Mouse (Mus musculus) right cerebral cortex, postnatal 25 days (tissue): ENCODE data around the gene AW551984.
A peak's percentile ranks its signal among the peaks of the same experiment; 100 is the strongest.

ENCODE experiments used
- DNase-seq: peaks from one replicate; pipeline ENCODE4 v3.0.0; 2022

Gene AW551984

GRCm38 (mm10) chr9:39603999-39604453 lies at the start of gene AW551984:
Gene AW551984, minus strand, starts transcription at chr9:39604403.
- peak; percentile 5 for DNase-seq

GRCm38 (mm10) chr9:39647382-39647781 lies 43.2 kb upstream of the AW551984 start:
- DNase-seq = no peak

- DNase-seq = no peak
Observed at GRCm38 (mm10) chr9:39644785-39645184, 40.6 kb upstream of the AW551984 start, which contains the start of gene Olfr961. Gene Olfr961, plus strand, starts transcription at chr9:39645085.

- DNase-seq = peak; percentile 14
Observed at GRCm38 (mm10) chr9:39633913-39634594, 29.9 kb upstream of the AW551984 start.

- DNase-seq = no peak
Observed at GRCm38 (mm10) chr9:39629069-39629468, 24.9 kb upstream of the AW551984 start.

- no peak for DNase-seq
Observed at GRCm38 (mm10) chr9:39624711-39625110, 20.5 kb upstream of the AW551984 start.

GRCm38 (mm10) chr9:39623783-39624182 lies 19.6 kb upstream of the AW551984 start:
- no peak for DNase-seq

- no peak for DNase-seq
Observed at GRCm38 (mm10) chr9:39621073-39621472, 16.9 kb upstream of the AW551984 start, which contains the start of gene Olfr960. Gene Olfr960, plus strand, starts transcription at chr9:39621373.

GRCm38 (mm10) chr9:39611953-39612352 lies 7.8 kb upstream of the AW551984 start:
- peak; percentile 8 for DNase-seq

- no peak for DNase-seq
Observed at GRCm38 (mm10) chr9:39610355-39610754, 6.2 kb upstream of the AW551984 start, which contains the start of gene Olfr148. Gene Olfr148, plus strand, starts transcription at chr9:39610655.

- no peak for DNase-seq
Observed at GRCm38 (mm10) chr9:39608497-39608896, 4.3 kb upstream of the AW551984 start.

- DNase-seq = no peak
Observed at GRCm38 (mm10) chr9:39603333-39603845, 814 bp downstream of the AW551984 start.

GRCm38 (mm10) chr9:39602536-39603332 lies 1.5 kb downstream of the AW551984 start:
- peak; percentile 18 for DNase-seq

GRCm38 (mm10) chr9:39577050-39577449 lies 27.2 kb downstream of the AW551984 start:
- DNase-seq = no peak

- DNase-seq = no peak
Observed at GRCm38 (mm10) chr9:39575469-39575868, 28.7 kb downstream of the AW551984 start, which contains the start of gene Olfr959. Gene Olfr959, minus strand, starts transcription at chr9:39575569.

- no peak for DNase-seq
Observed at GRCm38 (mm10) chr9:39558349-39558647, 45.9 kb downstream of the AW551984 start.

- peak; percentile 20 for DNase-seq
Observed at GRCm38 (mm10) chr9:39557529-39558348, 46.5 kb downstream of the AW551984 start.

GRCm38 (mm10) chr9:39553946-39554345 lies 50.3 kb downstream of the AW551984 start, which contains the start of gene Olfr958:
Gene Olfr958, minus strand, starts transcription at chr9:39554054.
- DNase-seq = no peak

GRCm38 (mm10) chr9:39550806-39551205 lies 53.4 kb downstream of the AW551984 start:
- DNase-seq = no peak
